Mouse (Mus musculus) ovary, adult 2 months (tissue): ENCODE data around the gene Dync1li1. TPM values are rescaled to one million over a fixed set of nuclear protein-coding genes. Genes with fewer than 3 reads are reported as not detected.

ENCODE experiments used
- polyA plus RNA-seq: library from polyadenylated mRNA; depleted of rRNA; stranded (reverse); fragments of >200 nt; gene quantifications from 2 replicates; pipeline ENCODE4 v1.2.3, GENCODE M21; 2012; rRNA removed

The Dync1li1 gene
- 13.7 and 16.1 TPM in 2 replicates for polyA plus RNA-seq

GRCm38 (mm10) chr9:114688252-114688952 is at the start of gene Dync1li1:
Dync1li1 (plus strand) TSS chr9:114688790.

GRCm38 (mm10) chr9:114639839-114640646 is 48.5 kb upstream of the Dync1li1 start, which contains the start of gene Cnot10:
Cnot10 (minus strand) TSS chr9:114640184.

GRCm38 (mm10) chr9:114731011-114731755 is 42.6 kb downstream of the Dync1li1 start, which contains the start of gene Cmtm6:
Cmtm6 (plus strand) TSS chr9:114731116.

Other genes with a start within 250 kb of the Dync1li1 start
- gene Ccr4, start 183.9 kb upstream of the Dync1li1 start, polyA plus RNA-seq: 0.16 and 0.18 TPM in 2 replicates
- gene C130032M10Rik, start 173.1 kb upstream of the Dync1li1 start, polyA plus RNA-seq: not detected in 2 replicates
- 0.19 and 0.26 TPM in 2 replicates for gene Trim71, start 124.4 kb upstream of the Dync1li1 start, polyA plus RNA-seq
- 46.0 and 47.5 TPM in 2 replicates for gene Cnot10, start 48.6 kb upstream of the Dync1li1 start, polyA plus RNA-seq
- 37.0 and 37.2 TPM in 2 replicates for gene Cmtm6, start 42.3 kb downstream of the Dync1li1 start, polyA plus RNA-seq
- 214 and 232 TPM in 2 replicates for gene Cmtm7, start 93.1 kb downstream of the Dync1li1 start, polyA plus RNA-seq
- gene Cmtm8, start 155.4 kb downstream of the Dync1li1 start, polyA plus RNA-seq: 63.1 and 70.1 TPM in 2 replicates
- 23.9 and 27.0 TPM in 2 replicates for gene Gpd1l, start 245.2 kb downstream of the Dync1li1 start, polyA plus RNA-seq